Mouse (Mus musculus): ENCODE data around the gene Mllt3. TPM values are rescaled to one million over a fixed set of nuclear protein-coding genes. Genes with fewer than 3 reads are reported as not detected.

The Mllt3 gene
- polyA plus RNA-seq, 1 experiment from 2014 or later = 73.6 TPM

DNA sequence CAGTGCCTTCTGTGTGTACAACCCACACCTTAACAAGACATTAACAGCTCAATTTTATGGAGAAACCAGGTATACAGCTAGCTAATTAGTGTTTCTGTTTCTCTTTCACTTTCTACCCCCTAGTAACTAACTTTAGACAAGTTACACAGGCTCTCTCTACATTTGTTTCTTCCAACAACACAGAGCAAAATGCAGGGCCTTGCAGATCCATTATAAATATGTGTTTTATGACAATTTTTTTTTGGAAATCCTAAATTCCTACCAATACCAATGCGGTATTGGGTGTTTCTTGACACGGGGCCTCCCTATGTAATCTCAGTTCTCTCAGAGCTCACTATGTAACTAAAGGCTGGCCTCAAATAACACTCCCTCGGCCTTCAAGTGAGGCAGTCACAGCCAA is 139.7 kb downstream of the Mllt3 start:
- H3K4me3 ChIP-seq = no peak overlapping the region
- peaks cover 36% of the 10 kb centered on the region for H3K4me1 ChIP-seq (replicated peaks)
- H3K9ac ChIP-seq = no peak overlapping the region
- H3K9me3 ChIP-seq = no peaks in the 10 kb centered on the region
- ATAC-seq (ENCODE audit: low read depth) = no peak
- H3K27ac ChIP-seq (replicated peaks) = no peak overlapping the region
- 82% methylated on average over 3 of the region's 3 CpGs for WGBS
- no peaks in the 10 kb centered on the region for H3K36me3 ChIP-seq
- no peak overlapping the region for H3K4me2 ChIP-seq
- no peaks in the 10 kb centered on the region for H3K27me3 ChIP-seq

- WGBS = 75% methylated on average over 4 of the region's 4 CpGs
These were observed 140.2 kb downstream of the Mllt3 start for GRCm38 (mm10) chr4:87893012-87893411.

DNA sequence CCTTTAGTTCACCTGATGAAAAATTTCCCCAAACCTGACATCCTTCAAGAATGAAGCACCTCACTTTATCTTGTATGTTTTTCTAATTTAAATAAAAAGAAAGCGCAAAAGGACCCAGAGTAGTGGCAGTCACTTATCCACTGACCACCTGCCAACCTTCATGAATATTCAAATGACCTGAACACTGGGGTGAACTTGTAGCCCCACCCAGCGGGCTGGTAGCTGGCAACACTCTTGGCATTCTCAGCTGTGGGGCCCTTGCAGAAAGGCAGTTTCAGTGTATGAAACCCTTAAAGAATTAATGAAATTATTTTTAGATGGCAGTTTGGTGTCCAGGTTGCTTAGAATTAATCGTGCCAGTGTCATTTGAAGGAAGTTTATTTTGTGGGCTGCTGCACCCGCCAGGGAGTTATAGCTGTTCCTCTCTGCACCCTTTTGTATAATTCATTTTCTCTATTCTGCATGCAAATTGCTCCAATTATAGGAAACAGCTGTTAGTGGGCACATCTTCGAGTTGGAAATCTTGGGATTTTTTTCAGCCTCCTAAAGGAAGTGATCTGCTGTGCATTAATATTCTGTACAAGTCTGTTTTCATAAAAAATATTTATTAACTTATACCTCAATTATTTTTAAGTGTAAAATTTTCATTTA is 149.8 kb downstream of the Mllt3 start:
- ATAC-seq (ENCODE audit: low read depth) = peak; percentile 65

More at GRCm38 (mm10) chr4:87893012-87893411, 140.2 kb downstream of the Mllt3 start:
- H3K27ac ChIP-seq (replicated peaks) = no peak overlapping the region
- no peaks in the 10 kb centered on the region for H3K36me3 ChIP-seq
- no peak overlapping the region for H3K9ac ChIP-seq
- no peak overlapping the region for H3K4me2 ChIP-seq
- H3K9me3 ChIP-seq = no peaks in the 10 kb centered on the region
- H3K4me1 ChIP-seq (replicated peaks) = peaks cover 41% of the 10 kb centered on the region
- no peak for ATAC-seq (ENCODE audit: low read depth)
- no peak overlapping the region for H3K4me3 ChIP-seq
- no peaks in the 10 kb centered on the region for H3K27me3 ChIP-seq

DNA sequence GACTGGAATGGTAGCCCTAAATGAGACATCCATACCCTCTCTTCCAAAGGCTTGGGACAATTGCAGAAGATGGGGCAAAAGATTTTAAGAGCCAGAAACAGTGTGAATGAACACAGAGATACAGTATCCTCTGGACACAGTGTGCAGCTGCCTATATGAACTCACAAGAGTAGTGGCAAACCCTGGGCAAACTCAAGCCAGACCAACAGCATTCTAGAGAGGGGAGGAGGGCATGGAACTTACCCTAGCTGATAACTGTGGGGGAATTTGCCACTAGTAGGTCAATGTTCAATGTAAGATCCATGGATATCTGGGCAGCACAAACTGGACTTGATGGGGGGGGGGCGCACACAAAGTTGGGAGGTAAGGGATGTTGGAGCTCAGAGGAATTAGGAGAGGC is 151.2 kb downstream of the Mllt3 start:
- 97% methylated on average over 1 of the region's 1 CpGs for WGBS
- H3K4me2 ChIP-seq = no peak overlapping the region
- ATAC-seq (ENCODE audit: low read depth) = no peak
- H3K4me1 ChIP-seq (replicated peaks) = peaks cover 38% of the 10 kb centered on the region
- no peak overlapping the region for H3K9ac ChIP-seq
- H3K36me3 ChIP-seq = no peaks in the 10 kb centered on the region
- no peaks in the 10 kb centered on the region for H3K9me3 ChIP-seq
- no peak overlapping the region for H3K4me3 ChIP-seq
- H3K27me3 ChIP-seq = no peaks in the 10 kb centered on the region
- no peak overlapping the region for H3K27ac ChIP-seq (replicated peaks)

More for the DNA sequence above, 149.8 kb downstream of the Mllt3 start:
- Histone ChIP-seq H3K4me3 (no peak overlapping the region), H3K9me3 (no peaks in the 10 kb centered on the region), H3K27ac (replicated peaks) (peak overlapping the region; percentile 56), H3K36me3 (no peaks in the 10 kb centered on the region), H3K27me3 (no peaks in the 10 kb centered on the region), H3K9ac (no peak overlapping the region), H3K4me2 (no peak overlapping the region), H3K4me1 (replicated peaks) (peaks cover 45% of the 10 kb centered on the region)
- 33% methylated on average over 5 of the region's 5 CpGs for WGBS

- Histone ChIP-seq H3K27ac (replicated peaks) (no peak overlapping the region), H3K4me3 (no peak overlapping the region), H3K4me1 (replicated peaks) (peaks cover 38% of the 10 kb centered on the region), H3K36me3 (no peaks in the 10 kb centered on the region), H3K9me3 (no peaks in the 10 kb centered on the region), H3K27me3 (no peaks in the 10 kb centered on the region), H3K9ac (no peak overlapping the region), H3K4me2 (no peak overlapping the region)
- no peak for ATAC-seq (ENCODE audit: low read depth)
- 95% methylated on average over 2 of the region's 2 CpGs for WGBS
These were observed 151.6 kb downstream of the Mllt3 start for GRCm38 (mm10) chr4:87881583-87881982.

GRCm38 (mm10) chr4:87880297-87880696 is 152.9 kb downstream of the Mllt3 start:
- Histone ChIP-seq H3K4me1 (replicated peaks) (peaks cover 37% of the 10 kb centered on the region), H3K27me3 (no peaks in the 10 kb centered on the region), H3K9ac (no peak overlapping the region), H3K27ac (replicated peaks) (no peak overlapping the region), H3K4me2 (no peak overlapping the region), H3K9me3 (no peaks in the 10 kb centered on the region), H3K36me3 (no peaks in the 10 kb centered on the region), H3K4me3 (no peak overlapping the region)
- ATAC-seq (ENCODE audit: low read depth) = no peak
- WGBS = 65% methylated on average over 2 of the region's 2 CpGs

DNA sequence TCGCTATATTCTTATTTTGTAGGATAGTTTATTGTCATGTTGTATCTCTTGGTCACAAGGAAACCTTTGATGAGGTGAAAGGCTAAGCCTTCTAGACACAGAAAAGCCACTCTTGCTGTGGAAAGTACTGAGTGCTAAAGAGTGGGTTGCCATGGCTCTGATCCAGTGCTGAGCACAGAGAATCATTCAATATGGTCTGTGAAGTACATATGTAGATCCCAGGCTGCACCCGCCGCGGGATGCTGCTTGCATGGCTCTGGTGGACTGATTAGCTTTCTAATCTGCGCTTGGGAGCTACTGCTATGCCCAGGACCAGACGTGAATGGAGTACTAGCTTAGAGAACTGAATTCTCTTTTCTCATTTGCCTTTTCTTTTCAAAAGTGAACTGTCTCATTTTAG is 154.5 kb downstream of the Mllt3 start:
- Histone ChIP-seq H3K4me3 (no peak overlapping the region), H3K9me3 (no peaks in the 10 kb centered on the region), H3K4me1 (replicated peaks) (peaks cover 23% of the 10 kb centered on the region), H3K4me2 (no peak overlapping the region), H3K9ac (no peak overlapping the region), H3K27me3 (no peaks in the 10 kb centered on the region), H3K27ac (replicated peaks) (no peak overlapping the region), H3K36me3 (0 out of 2 replicates have a peak, but pooled peaks cover under 1% of the 10 kb centered on the region)
- ATAC-seq (ENCODE audit: low read depth) = no peak
- WGBS = 81% methylated on average over 6 of the region's 6 CpGs

GRCm38 (mm10) chr4:87870563-87870962 is 162.6 kb downstream of the Mllt3 start:
- no peak overlapping the region for H3K4me2 ChIP-seq
- H3K36me3 ChIP-seq = peaks cover 18% of the 10 kb centered on the region
- no peak for ATAC-seq (ENCODE audit: low read depth)
- peaks cover 13% of the 10 kb centered on the region for H3K4me1 ChIP-seq (replicated peaks)
- no peak overlapping the region for H3K27ac ChIP-seq (replicated peaks)
- no peaks in the 10 kb centered on the region for H3K27me3 ChIP-seq
- 51% methylated on average over 2 of the region's 2 CpGs for WGBS
- H3K4me3 ChIP-seq = no peak overlapping the region
- H3K9me3 ChIP-seq = no peaks in the 10 kb centered on the region
- no peak overlapping the region for H3K9ac ChIP-seq

DNA sequence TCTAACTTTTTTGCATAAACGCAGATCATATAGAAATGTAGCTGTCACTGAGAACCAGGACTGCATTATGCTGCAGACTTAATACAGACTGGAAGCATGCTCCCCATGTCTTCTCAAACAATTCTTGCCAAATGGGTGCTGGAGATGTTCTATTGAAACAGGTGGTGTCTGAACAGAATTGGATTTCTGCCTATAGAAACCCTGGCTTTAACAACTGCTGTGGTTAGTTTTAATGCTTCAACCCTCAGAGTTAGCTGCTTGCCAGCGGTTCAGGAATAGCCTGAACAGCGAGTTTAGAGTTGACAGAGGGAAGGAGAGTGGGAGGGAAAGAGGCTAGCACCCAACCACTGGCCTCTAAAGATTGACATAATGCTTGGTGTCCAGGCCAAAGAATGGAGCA is 166.6 kb downstream of the Mllt3 start:
- H3K9me3 ChIP-seq = no peaks in the 10 kb centered on the region
- H3K9ac ChIP-seq = no peak overlapping the region
- peaks cover 28% of the 10 kb centered on the region for H3K4me1 ChIP-seq (replicated peaks)
- H3K27me3 ChIP-seq = no peaks in the 10 kb centered on the region
- 0 out of 2 replicates have a peak overlapping the region, but pooled peaks have one; percentile 5 for H3K27ac ChIP-seq (replicated peaks)
- WGBS = 74% methylated on average over 3 of the region's 3 CpGs
- peaks cover 4% of the 10 kb centered on the region; the same call in 1 of the 2 replicates for H3K36me3 ChIP-seq
- no peak overlapping the region for H3K4me3 ChIP-seq
- H3K4me2 ChIP-seq = no peak overlapping the region
- ATAC-seq (ENCODE audit: low read depth) = no peak

DNA sequence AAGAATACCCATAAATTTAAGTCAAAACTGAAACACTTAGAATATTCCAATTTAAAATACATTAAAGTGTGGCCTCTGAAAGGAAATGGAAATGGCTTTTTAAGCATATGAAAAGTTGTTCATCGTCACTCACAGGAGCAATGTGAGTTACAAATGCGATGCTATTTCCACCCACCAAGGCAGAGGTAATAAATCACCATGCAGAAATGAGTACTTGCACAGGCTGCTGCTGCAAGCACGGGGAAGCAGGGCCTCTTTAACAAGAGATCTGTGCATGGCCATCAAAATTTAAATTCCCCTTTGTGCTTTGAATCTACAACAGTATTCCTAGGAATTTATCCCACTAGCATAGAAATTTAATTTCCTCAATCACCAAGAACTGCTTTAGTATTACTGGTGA is 167.3 kb downstream of the Mllt3 start:
- 6% methylated on average over 3 of the region's 3 CpGs for WGBS
- Histone ChIP-seq H3K9me3 (no peaks in the 10 kb centered on the region), H3K9ac (no peak overlapping the region), H3K4me1 (replicated peaks) (peaks cover 28% of the 10 kb centered on the region), H3K27me3 (no peaks in the 10 kb centered on the region), H3K27ac (replicated peaks) (no peak overlapping the region), H3K4me3 (no peak overlapping the region), H3K4me2 (no peak overlapping the region), H3K36me3 (no peaks in the 10 kb centered on the region)
- 0 out of 2 replicates have a peak, but pooled peaks have one; percentile 62 for ATAC-seq (ENCODE audit: low read depth)

- Histone ChIP-seq H3K27ac (replicated peaks) (0 out of 2 replicates have a peak overlapping the region, but pooled peaks have one; percentile 9), H3K4me1 (replicated peaks) (peaks cover 28% of the 10 kb centered on the region), H3K4me2 (no peak overlapping the region), H3K9me3 (no peaks in the 10 kb centered on the region), H3K4me3 (no peak overlapping the region), H3K9ac (no peak overlapping the region), H3K36me3 (no peaks in the 10 kb centered on the region), H3K27me3 (no peaks in the 10 kb centered on the region)
- ATAC-seq (ENCODE audit: low read depth) = no peak
- 21% methylated on average over 3 of the region's 3 CpGs for WGBS
These were observed 168.1 kb downstream of the Mllt3 start for GRCm38 (mm10) chr4:87865041-87865440.

- ATAC-seq (ENCODE audit: low read depth) = no peak
- no peaks in the 10 kb centered on the region for H3K27me3 ChIP-seq
- H3K4me1 ChIP-seq (replicated peaks) = peaks cover 28% of the 10 kb centered on the region
- H3K4me3 ChIP-seq = no peak overlapping the region
- H3K27ac ChIP-seq (replicated peaks) = no peak overlapping the region
- 89% methylated on average over 5 of the region's 5 CpGs for WGBS
- H3K36me3 ChIP-seq = no peaks in the 10 kb centered on the region
- no peaks in the 10 kb centered on the region for H3K9me3 ChIP-seq
- H3K9ac ChIP-seq = no peak overlapping the region
- H3K4me2 ChIP-seq = no peak overlapping the region
These were observed 170.0 kb downstream of the Mllt3 start for GRCm38 (mm10) chr4:87863212-87863611.

DNA sequence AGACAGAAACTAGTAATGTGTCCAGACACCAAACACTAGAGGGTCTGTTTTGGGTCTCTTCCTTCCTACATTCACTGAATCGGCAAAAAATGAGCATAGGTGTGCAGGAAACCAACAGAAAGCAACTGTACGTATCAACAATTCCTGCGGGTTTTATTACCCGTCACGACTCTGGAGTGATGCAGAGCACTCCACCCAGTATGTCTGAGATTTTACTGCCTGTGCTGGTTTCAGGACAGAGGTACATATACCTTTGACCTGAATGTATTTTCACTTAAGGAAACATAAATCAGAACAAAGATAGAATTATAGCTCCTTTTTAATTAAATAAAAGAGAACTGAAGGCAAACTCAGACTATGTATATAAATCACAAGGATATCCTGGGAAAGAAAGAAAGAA is 172.4 kb downstream of the Mllt3 start:
- ATAC-seq (ENCODE audit: low read depth) = no peak
- WGBS = 76% methylated on average over 5 of the region's 5 CpGs
- peaks cover 22% of the 10 kb centered on the region for H3K4me1 ChIP-seq (replicated peaks)

More for the DNA sequence above, 172.4 kb downstream of the Mllt3 start:
- H3K27me3 ChIP-seq = no peaks in the 10 kb centered on the region
- no peaks in the 10 kb centered on the region for H3K36me3 ChIP-seq
- no peak overlapping the region for H3K27ac ChIP-seq (replicated peaks)
- no peaks in the 10 kb centered on the region for H3K9me3 ChIP-seq
- no peak overlapping the region for H3K9ac ChIP-seq
- H3K4me3 ChIP-seq = no peak overlapping the region
- H3K4me2 ChIP-seq = no peak overlapping the region

Data from neural tube, embryonic 13.5 days (tissue).